Mouse (Mus musculus): Measurements from ENCODE around the gene Tbx6. TPM values are rescaled to one million over a fixed set of nuclear protein-coding genes. Genes with fewer than 3 reads are reported as not detected.
A peak's percentile ranks its signal among the peaks of the same experiment; 100 is the strongest.

Gene Tbx6
- polyA plus RNA-seq, 1 experiment from 2014 or later, result 1.3 TPM

DNA sequence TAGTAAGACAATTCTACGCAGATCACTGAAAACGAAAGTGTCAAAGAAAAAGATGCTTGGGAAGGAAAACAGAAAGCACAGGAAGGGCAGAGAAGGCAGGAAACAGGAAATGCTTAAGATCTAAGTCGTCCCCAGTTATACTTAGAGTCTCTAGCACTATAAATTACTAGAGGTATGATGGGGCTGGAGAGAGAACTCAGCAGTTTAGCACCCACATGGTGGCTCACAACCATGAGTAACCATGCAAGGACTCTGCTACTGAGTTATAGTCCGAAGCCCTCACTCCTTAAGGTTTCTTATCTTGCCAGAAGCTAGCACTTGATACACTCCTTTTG is 13.0 kb downstream of the Tbx6 start:
- H3K9ac ChIP-seq (ENCODE audit: low read depth, low read length), result no peak overlapping the region
- peaks cover 44% of the 10 kb centered on the region for H3K4me1 ChIP-seq (ENCODE audit: control insufficient read depth, low read depth, low read length)
- WGBS (ENCODE audit: insufficient replicate concordance), result 50% methylated on average over 4 of the region's 4 CpGs
- no peak overlapping the region for H3K4me3 ChIP-seq (ENCODE audit: low read depth, low read length)
- no peaks in the 10 kb centered on the region for H3K27me3 ChIP-seq (ENCODE audit: control insufficient read depth, insufficient read depth, low read depth, low read length)
- H3K4me2 ChIP-seq (ENCODE audit: low read depth, low read length), result no peak overlapping the region
- H3K27ac ChIP-seq (ENCODE audit: low read length), result no peak overlapping the region
- H3K36me3 ChIP-seq (ENCODE audit: control insufficient read depth, insufficient read depth), result peaks cover 14% of the 10 kb centered on the region
- ATAC-seq (ENCODE audit: low read depth), result no peak
- no peaks in the 10 kb centered on the region for H3K9me3 ChIP-seq (replicated peaks; ENCODE audit: control insufficient read depth, low read length)

- Histone ChIP-seq H3K4me2 (ENCODE audit: low read depth, low read length) (no peak overlapping the region), H3K27ac (ENCODE audit: low read length) (no peak overlapping the region), H3K27me3 (ENCODE audit: control insufficient read depth, insufficient read depth, low read depth, low read length) (no peaks in the 10 kb centered on the region), H3K4me3 (ENCODE audit: low read depth, low read length) (no peak overlapping the region), H3K36me3 (ENCODE audit: control insufficient read depth, insufficient read depth) (peaks cover 6% of the 10 kb centered on the region), H3K4me1 (ENCODE audit: control insufficient read depth, low read depth, low read length) (peaks cover 52% of the 10 kb centered on the region), H3K9ac (ENCODE audit: low read depth, low read length) (no peak overlapping the region), H3K9me3 (replicated peaks; ENCODE audit: control insufficient read depth, low read length) (no peaks in the 10 kb centered on the region)
- no peak for ATAC-seq (ENCODE audit: low read depth)
- WGBS (ENCODE audit: insufficient replicate concordance), result 80% methylated on average over 16 of the region's 16 CpGs
Observed at GRCm38 (mm10) chr7:126795387-126796317, 14.4 kb downstream of the Tbx6 start.

- Histone ChIP-seq H3K27ac (ENCODE audit: low read length) (no peak overlapping the region), H3K9ac (ENCODE audit: low read depth, low read length) (no peak overlapping the region), H3K27me3 (ENCODE audit: control insufficient read depth, insufficient read depth, low read depth, low read length) (no peaks in the 10 kb centered on the region)
Observed at GRCm38 (mm10) chr7:126796350-126796932, 15.2 kb downstream of the Tbx6 start.

GRCm38 (mm10) chr7:126797411-126798126 is 16.3 kb downstream of the Tbx6 start, which contains the start of gene Fam57b:
Gene Fam57b (plus strand): TSS chr7:126797668.
- peak within 1 kb of the TSS; percentile 88 for H3K27ac ChIP-seq (ENCODE audit: low read length)
- no peaks in the 10 kb centered on the region for H3K27me3 ChIP-seq (ENCODE audit: control insufficient read depth, insufficient read depth, low read depth, low read length)
- H3K9me3 ChIP-seq (replicated peaks; ENCODE audit: control insufficient read depth, low read length), result no peaks in the 10 kb centered on the region
- peak within 1 kb of the TSS; percentile 97 for H3K4me2 ChIP-seq (ENCODE audit: low read depth, low read length)
- ATAC-seq (ENCODE audit: low read depth), result no peak
- H3K4me3 ChIP-seq (ENCODE audit: low read depth, low read length), result peak within 1 kb of the TSS; percentile 81
- peak within 1 kb of the TSS; percentile 79 for H3K9ac ChIP-seq (ENCODE audit: low read depth, low read length)
- 10% methylated on average over 21 of the region's 21 CpGs for whole genome bisulfite sequencing (ENCODE audit: insufficient replicate concordance)
- H3K4me1 ChIP-seq (ENCODE audit: control insufficient read depth, low read depth, low read length), result peaks cover 45% of the 10 kb centered on the region
- H3K36me3 ChIP-seq (ENCODE audit: control insufficient read depth, insufficient read depth), result peaks cover 6% of the 10 kb centered on the region

More at GRCm38 (mm10) chr7:126796350-126796932, 15.2 kb downstream of the Tbx6 start:
- 60% methylated on average over 8 of the region's 8 CpGs for WGBS (ENCODE audit: insufficient replicate concordance)
- no peak overlapping the region for H3K4me2 ChIP-seq (ENCODE audit: low read depth, low read length)
- peaks cover 6% of the 10 kb centered on the region for H3K36me3 ChIP-seq (ENCODE audit: control insufficient read depth, insufficient read depth)
- H3K4me1 ChIP-seq (ENCODE audit: control insufficient read depth, low read depth, low read length), result peaks cover 47% of the 10 kb centered on the region
- H3K9me3 ChIP-seq (replicated peaks; ENCODE audit: control insufficient read depth, low read length), result no peaks in the 10 kb centered on the region
- no peak overlapping the region for H3K4me3 ChIP-seq (ENCODE audit: low read depth, low read length)
- no peak for ATAC-seq (ENCODE audit: low read depth)

- no peaks in the 10 kb centered on the region for H3K27me3 ChIP-seq (ENCODE audit: control insufficient read depth, insufficient read depth, low read depth, low read length)
- H3K4me1 ChIP-seq (ENCODE audit: control insufficient read depth, low read depth, low read length), result peaks cover 38% of the 10 kb centered on the region
- peak overlapping the region; percentile 81 for H3K4me3 ChIP-seq (ENCODE audit: low read depth, low read length)
- WGBS (ENCODE audit: insufficient replicate concordance), result under 1% methylated on average over 40 of the region's 40 CpGs
- peaks cover 6% of the 10 kb centered on the region for H3K36me3 ChIP-seq (ENCODE audit: control insufficient read depth, insufficient read depth)
- peak overlapping the region; percentile 97 for H3K4me2 ChIP-seq (ENCODE audit: low read depth, low read length)
- peak overlapping the region; percentile 88 for H3K27ac ChIP-seq (ENCODE audit: low read length)
- no peaks in the 10 kb centered on the region for H3K9me3 ChIP-seq (replicated peaks; ENCODE audit: control insufficient read depth, low read length)
- peak overlapping the region; percentile 79 for H3K9ac ChIP-seq (ENCODE audit: low read depth, low read length)
- ATAC-seq (ENCODE audit: low read depth), result peak; percentile 28
Observed at GRCm38 (mm10) chr7:126798127-126799049, 17.1 kb downstream of the Tbx6 start.

GRCm38 (mm10) chr7:126799050-126799467 is 17.8 kb downstream of the Tbx6 start:
- peak; percentile 94 for ATAC-seq (ENCODE audit: low read depth)

DNA sequence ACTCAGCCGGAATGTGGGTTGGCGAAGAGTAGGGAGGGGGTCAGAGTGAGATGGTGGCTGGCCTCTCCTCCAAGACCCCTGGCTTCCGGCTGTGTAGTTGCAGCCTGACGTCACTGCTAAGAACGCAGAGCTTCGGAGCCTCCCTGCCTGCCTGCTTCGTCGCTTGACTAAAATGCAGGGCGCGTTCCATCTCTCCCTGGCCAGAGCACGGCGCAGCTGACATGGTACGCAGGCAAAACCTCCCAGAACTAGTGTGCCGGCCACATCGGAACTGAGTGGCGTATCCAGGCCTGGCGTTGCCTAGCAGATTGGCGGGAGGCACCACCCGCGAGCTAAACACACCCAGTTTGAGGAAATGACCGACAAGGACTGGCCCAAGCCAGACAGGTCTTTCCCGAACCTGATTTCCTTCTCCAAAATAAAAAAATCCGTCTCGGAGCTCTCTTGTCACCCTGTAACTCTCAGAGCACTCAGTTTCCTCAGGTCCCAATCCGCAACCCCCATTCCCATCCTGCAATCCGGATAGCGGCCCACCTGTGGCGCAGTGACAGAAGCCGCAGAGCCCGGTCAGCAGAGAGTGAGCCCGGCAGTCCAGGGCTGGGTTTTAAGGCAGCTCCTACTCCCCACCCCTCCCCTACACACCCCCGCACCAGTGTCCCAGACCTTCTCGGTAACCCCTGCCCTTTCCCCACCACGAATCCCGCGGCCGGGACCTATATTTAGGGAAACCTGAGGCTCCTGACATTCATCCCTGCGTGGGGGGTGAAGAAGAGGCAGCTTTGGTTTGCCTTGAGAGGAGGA is 18.4 kb downstream of the Tbx6 start:
- peak; percentile 67 for ATAC-seq (ENCODE audit: low read depth)
- Histone ChIP-seq H3K27me3 (ENCODE audit: control insufficient read depth, insufficient read depth, low read depth, low read length) (no peaks in the 10 kb centered on the region), H3K4me3 (ENCODE audit: low read depth, low read length) (peak overlapping the region; percentile 81), H3K9ac (ENCODE audit: low read depth, low read length) (peak overlapping the region; percentile 73), H3K9me3 (replicated peaks; ENCODE audit: control insufficient read depth, low read length) (no peaks in the 10 kb centered on the region), H3K4me2 (ENCODE audit: low read depth, low read length) (peak overlapping the region; percentile 97), H3K36me3 (ENCODE audit: control insufficient read depth, insufficient read depth) (peaks cover 6% of the 10 kb centered on the region), H3K27ac (ENCODE audit: low read length) (peak overlapping the region; percentile 91), H3K4me1 (ENCODE audit: control insufficient read depth, low read depth, low read length) (peaks cover 38% of the 10 kb centered on the region)
- 3% methylated on average over 38 of the region's 38 CpGs for WGBS (ENCODE audit: insufficient replicate concordance)

More at GRCm38 (mm10) chr7:126799050-126799467, 17.8 kb downstream of the Tbx6 start:
- no peaks in the 10 kb centered on the region for H3K27me3 ChIP-seq (ENCODE audit: control insufficient read depth, insufficient read depth, low read depth, low read length)
- peak overlapping the region; percentile 81 for H3K4me3 ChIP-seq (ENCODE audit: low read depth, low read length)
- peak overlapping the region; percentile 91 for H3K27ac ChIP-seq (ENCODE audit: low read length)
- H3K36me3 ChIP-seq (ENCODE audit: control insufficient read depth, insufficient read depth), result peaks cover 6% of the 10 kb centered on the region
- peaks cover 38% of the 10 kb centered on the region for H3K4me1 ChIP-seq (ENCODE audit: control insufficient read depth, low read depth, low read length)
- H3K9ac ChIP-seq (ENCODE audit: low read depth, low read length), result peak overlapping the region; percentile 79
- H3K9me3 ChIP-seq (replicated peaks; ENCODE audit: control insufficient read depth, low read length), result no peaks in the 10 kb centered on the region
- peak overlapping the region; percentile 97 for H3K4me2 ChIP-seq (ENCODE audit: low read depth, low read length)
- WGBS (ENCODE audit: insufficient replicate concordance), result 1% methylated on average over 33 of the region's 36 CpGs
